In genomic region chr5:102774500-102774899, GRCm38 (mm10) we compare ENCODE assay signal across 20 mouse cellular contexts.
DNase-seq lines count a peak whose midpoint lies in the region; ATAC-seq lines count a peak whose summit lies in the region.
"Had no signal": no experiment of that assay in that cellular context is flagged by ENCODE, and none has a peak within 500 bp of the region (broad histone marks: within the 10 kb centered on the region; RNA-seq: fewer than 3 reads in every experiment).

No protein-coding gene starts in this region.

- H3K4me2 ChIP-seq in midbrain, embryonic 11.5 days: no peak overlapping the region
- no peak overlapping the region for H3K4me2 ChIP-seq in midbrain, embryonic 16.5 days (ENCODE audit: low read length)
- no peak overlapping the region for H3K4me2 ChIP-seq in kidney, embryonic 15.5 days
- H3K4me2 ChIP-seq: embryonic facial prominence, embryonic 13.5 days; forebrain, embryonic 15.5 days; hindbrain, embryonic 14.5 days had no signal

- no peak overlapping the region for H3K4me3 ChIP-seq in midbrain, embryonic 11.5 days (ENCODE audit: low read depth, low read length)
- no peak overlapping the region for H3K4me3 ChIP-seq in midbrain, embryonic 16.5 days (ENCODE audit: low read depth, low read length)
- no peak overlapping the region for H3K4me3 ChIP-seq in kidney, embryonic 15.5 days (replicated peaks)
- H3K4me3 ChIP-seq: embryonic facial prominence, embryonic 13.5 days; forebrain, embryonic 15.5 days; megakaryocyte, embryonic 14.5 days had no signal

- 43% methylated on average over 4 of the region's 4 CpGs for WGBS in midbrain, embryonic 11.5 days
- WGBS in midbrain, embryonic 16.5 days: 36% methylated on average over 4 of the region's 4 CpGs
- whole genome bisulfite sequencing in kidney, embryonic 15.5 days: 16% methylated on average over 4 of the region's 4 CpGs

- H3K4me1 ChIP-seq in midbrain, embryonic 11.5 days (ENCODE audit: control insufficient read depth, insufficient read depth, low read length): no peaks in the 10 kb centered on the region
- peaks cover 5% of the 10 kb centered on the region; the same call in 1 of the 2 replicates for H3K4me1 ChIP-seq in midbrain, embryonic 16.5 days (ENCODE audit: control insufficient read depth, insufficient read depth, low read length)
- peaks cover 34% of the 10 kb centered on the region for H3K4me1 ChIP-seq in kidney, embryonic 15.5 days
- H3K4me1 ChIP-seq: forebrain, embryonic 15.5 days had no signal

- no peak overlapping the region for H3K9ac ChIP-seq in midbrain, embryonic 11.5 days (ENCODE audit: low read length)
- H3K9ac ChIP-seq in midbrain, embryonic 16.5 days (ENCODE audit: low read depth, low read length): no peak overlapping the region
- H3K9ac ChIP-seq in kidney, embryonic 15.5 days: no peak overlapping the region
- H3K9ac ChIP-seq: embryonic facial prominence, embryonic 13.5 days; forebrain, embryonic 15.5 days; hindbrain, embryonic 14.5 days had no signal

- H3K9me3 ChIP-seq in midbrain, embryonic 11.5 days (ENCODE audit: control insufficient read depth, low read length): no peaks in the 10 kb centered on the region
- H3K9me3 ChIP-seq in midbrain, embryonic 16.5 days (replicated peaks; ENCODE audit: control insufficient read depth, low read length, poor library complexity, severe bottlenecking): no peaks in the 10 kb centered on the region
- no peaks in the 10 kb centered on the region for H3K9me3 ChIP-seq in kidney, embryonic 15.5 days (replicated peaks)
- H3K9me3 ChIP-seq: embryonic facial prominence, embryonic 13.5 days; forebrain, embryonic 15.5 days had no signal

- no peaks in the 10 kb centered on the region for H3K36me3 ChIP-seq in midbrain, embryonic 11.5 days (ENCODE audit: control insufficient read depth, insufficient read depth, low read length)
- H3K36me3 ChIP-seq in midbrain, embryonic 16.5 days (ENCODE audit: control insufficient read depth, insufficient read depth, low read length): no peaks in the 10 kb centered on the region
- H3K36me3 ChIP-seq in kidney, embryonic 15.5 days: no peaks in the 10 kb centered on the region
- H3K36me3 ChIP-seq: embryonic facial prominence, embryonic 13.5 days; forebrain, embryonic 15.5 days had no signal

- no peak overlapping the region for H3K27ac ChIP-seq in midbrain, embryonic 11.5 days (ENCODE audit: low read depth, low read length)
- H3K27ac ChIP-seq in midbrain, embryonic 16.5 days (ENCODE audit: low read length): no peak overlapping the region
- peak overlapping the region; percentile 59 for H3K27ac ChIP-seq in kidney, embryonic 15.5 days
- H3K27ac ChIP-seq: embryonic facial prominence, embryonic 13.5 days; forebrain, embryonic 15.5 days; hindbrain, embryonic 14.5 days had no signal

- DNase-seq in kidney, adult 11 months: peak; percentile 66
- no peak for DNase-seq in kidney, adult 18-20 months
- DNase-seq in midbrain, embryonic 11.5 days (ENCODE audit: low spot score, missing footprints): no peak
- peak; percentile 45 to 65 for DNase-seq in kidney, postnatal 4 days
- DNase-seq in left cerebral cortex, adult 18-20 months (ENCODE audit: low spot score in 2 of 2): no peak
- no peak for DNase-seq in cerebellum, postnatal 10 days
- DNase-seq: cerebellum, adult 18-20 months; cerebellum, postnatal 36 days; gastrocnemius, postnatal 36 days; heart, postnatal 14 days; left cerebral cortex, postnatal 4 days; liver; thymus, postnatal 14 days had no signal

- peak; percentile 66; the same call in 1 of the 2 replicates for ATAC-seq in midbrain, embryonic 11.5 days (ENCODE audit: low FRiP score)
- ATAC-seq in midbrain, embryonic 16.5 days: no peak
- peak; percentile 83 for ATAC-seq in kidney, embryonic 15.5 days (replicated peaks; ENCODE audit: low FRiP score)
- ATAC-seq: forebrain, embryonic 15.5 days had no signal

- no peaks in the 10 kb centered on the region for H3K27me3 ChIP-seq in midbrain, embryonic 11.5 days (ENCODE audit: control insufficient read depth, insufficient read depth, low read length)
- no peaks in the 10 kb centered on the region for H3K27me3 ChIP-seq in midbrain, embryonic 16.5 days (ENCODE audit: control insufficient read depth, insufficient read depth, low read depth, low read length)
- H3K27me3 ChIP-seq in kidney, embryonic 15.5 days: no peaks in the 10 kb centered on the region
- H3K27me3 ChIP-seq: CH12.LX; embryonic facial prominence, embryonic 13.5 days; forebrain, embryonic 15.5 days; megakaryocyte, embryonic 14.5 days had no signal

Comparison
In these comparisons a context has a peak if more than half of its experiments do, and no peak if none do; other contexts are left out.
1. DNase-seq: peak in kidney, adult 11 months (single experiment) and kidney, postnatal 4 days (2 of 2); none in kidney, adult 18-20 months (single experiment), midbrain, embryonic 11.5 days (single experiment), left cerebral cortex, adult 18-20 months (0 of 2) and cerebellum, postnatal 10 days (0 of 2).